Mouse (Mus musculus) brown adipose tissue, adult 24 weeks (tissue): ENCODE measurements around the gene Sit1. TPM values are rescaled to one million over a fixed set of nuclear protein-coding genes. Genes with fewer than 3 reads are reported as not detected.
"Not testable (repeated sequence)": the region's sequence is repeated elsewhere in the genome, so short reads cannot be mapped to it uniquely, and the experiment has no call there.

Source experiments
- H3K27ac ChIP-seq: fragments of 200-500 bp; replicated peaks from 2 replicates; pipeline ENCODE4 v1.5.1; 2012; ENCODE audit warnings: low read depth, mild to moderate bottlenecking, low read length
- H3K4me1 ChIP-seq: fragments of 200-500 bp; 2 replicates; pipeline ENCODE4 v1.6.1; 2012; ENCODE audit warnings: low read length, mixed read lengths; ENCODE audit not compliant: control insufficient read depth, insufficient read depth, insufficient read length
- H3K4me3 ChIP-seq: fragments of 200-500 bp; 2 replicates; pipeline ENCODE4 v1.5.1; 2012; ENCODE audit warnings: low read depth, mild to moderate bottlenecking, low read length, moderate library complexity; ENCODE audit not compliant: insufficient read depth
- polyA plus RNA-seq: library from polyadenylated mRNA; stranded (reverse); fragments of >200 nt; gene quantifications from 2 replicates; pipeline ENCODE4 v1.2.4, GENCODE M21; 2012; ENCODE audit not compliant: missing spikeins, insufficient read depth, insufficient read length

The Sit1 gene
- polyA plus RNA-seq, 1 experiment: not detected

DNA sequence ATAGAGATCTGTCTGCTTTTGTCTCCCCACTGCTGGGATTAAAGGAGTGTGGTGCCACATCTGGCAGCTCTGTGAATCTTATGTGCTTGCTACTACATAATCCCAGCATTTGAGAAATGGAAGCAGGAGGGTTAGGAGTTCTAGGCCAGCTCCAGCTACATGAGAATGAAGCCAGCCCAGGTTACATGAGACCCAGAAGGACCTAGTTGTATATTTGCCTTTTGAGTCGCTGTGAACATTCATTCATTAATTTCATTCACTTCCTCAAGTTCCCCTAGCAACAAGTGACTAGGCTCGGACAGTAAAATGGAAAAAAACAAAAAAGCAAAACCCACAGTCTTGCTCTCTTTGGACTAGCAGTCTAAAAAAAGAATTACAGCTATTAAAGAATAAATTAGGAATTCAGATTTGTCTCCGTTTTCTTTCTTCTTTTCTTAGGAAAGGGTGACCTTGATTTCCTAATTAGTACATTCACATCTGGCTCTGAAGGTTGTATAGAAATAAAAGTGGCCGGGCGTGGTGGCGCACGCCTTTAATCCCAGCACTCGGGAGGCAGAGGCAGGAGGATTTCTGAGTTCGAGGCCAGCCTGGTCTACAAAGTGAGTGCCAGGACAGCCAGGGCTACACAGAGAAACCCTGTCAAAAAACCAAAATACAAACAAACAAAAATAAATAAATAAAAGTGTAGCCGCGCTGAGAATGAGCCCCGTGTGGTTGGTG lies 8.7 kb upstream of the Sit1 start:
- Histone ChIP-seq H3K4me3 (peak overlapping the region; percentile 25), H3K4me1 (no peaks in the 10 kb centered on the region), H3K27ac (no peak overlapping the region)

DNA sequence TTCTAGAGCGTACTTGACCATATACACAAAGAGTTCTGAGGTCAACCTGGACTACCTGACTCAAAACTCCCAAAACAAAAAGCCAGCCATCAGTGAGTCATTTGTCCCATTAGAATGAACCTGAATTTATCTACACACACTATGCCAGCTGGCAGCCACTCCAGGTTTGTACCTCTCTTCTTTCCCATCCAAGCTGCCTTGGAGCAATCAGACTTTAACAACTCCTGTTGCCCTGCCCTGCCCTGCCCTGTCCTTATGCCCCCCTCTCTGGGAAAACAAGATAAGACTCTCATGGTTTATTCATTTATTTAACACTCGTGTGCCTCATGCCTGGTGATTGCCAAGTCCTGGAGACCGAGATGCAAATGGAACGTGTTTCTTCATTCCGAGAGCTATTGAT lies 7.3 kb upstream of the Sit1 start:
- Histone ChIP-seq H3K27ac (no peak overlapping the region), H3K4me3 (no peak overlapping the region), H3K4me1 (no peaks in the 10 kb centered on the region)

DNA sequence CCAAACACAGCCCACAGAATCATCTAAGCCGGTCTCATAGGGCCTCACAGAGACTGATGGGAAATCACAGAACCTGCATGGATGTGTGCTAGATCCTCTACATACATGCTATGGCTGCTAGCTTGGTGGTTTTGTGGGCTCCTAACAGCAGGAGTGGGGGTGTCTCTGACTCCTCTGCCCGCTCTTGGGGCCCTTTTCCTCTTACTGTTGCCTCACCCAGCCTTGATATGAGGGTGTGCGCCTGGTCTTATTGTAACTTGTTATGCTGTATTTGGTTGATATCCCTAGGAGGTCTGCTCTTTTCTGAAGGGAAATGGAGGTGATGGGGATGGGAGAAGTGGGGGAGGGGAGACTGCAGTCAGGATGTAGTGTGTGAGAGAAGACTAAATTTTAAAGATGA lies 6.1 kb upstream of the Sit1 start:
- Histone ChIP-seq H3K4me1 (no peaks in the 10 kb centered on the region), H3K4me3 (no peak overlapping the region), H3K27ac (no peak overlapping the region)

DNA sequence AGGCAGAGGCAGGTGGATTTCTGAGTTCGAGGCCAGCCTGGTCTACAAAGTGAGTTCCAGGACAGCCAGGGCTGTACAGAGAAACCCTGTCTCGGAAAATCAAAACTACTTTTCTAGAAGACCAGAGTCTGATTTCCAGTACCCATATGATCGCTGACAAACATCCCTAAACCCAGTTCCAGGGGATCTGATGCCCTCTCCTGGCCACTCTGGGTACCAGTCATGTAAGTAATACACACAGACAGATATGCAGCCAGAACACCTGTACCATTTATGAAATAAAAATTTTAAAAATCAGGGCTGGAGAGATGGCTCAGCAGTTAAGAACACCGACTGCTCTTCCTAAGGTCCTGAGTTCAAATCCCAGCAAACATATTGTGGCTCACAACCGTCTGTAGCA lies 2.1 kb upstream of the Sit1 start:
- H3K4me3 ChIP-seq, H3K4me1 ChIP-seq, H3K27ac ChIP-seq: not testable (repeated sequence)

DNA sequence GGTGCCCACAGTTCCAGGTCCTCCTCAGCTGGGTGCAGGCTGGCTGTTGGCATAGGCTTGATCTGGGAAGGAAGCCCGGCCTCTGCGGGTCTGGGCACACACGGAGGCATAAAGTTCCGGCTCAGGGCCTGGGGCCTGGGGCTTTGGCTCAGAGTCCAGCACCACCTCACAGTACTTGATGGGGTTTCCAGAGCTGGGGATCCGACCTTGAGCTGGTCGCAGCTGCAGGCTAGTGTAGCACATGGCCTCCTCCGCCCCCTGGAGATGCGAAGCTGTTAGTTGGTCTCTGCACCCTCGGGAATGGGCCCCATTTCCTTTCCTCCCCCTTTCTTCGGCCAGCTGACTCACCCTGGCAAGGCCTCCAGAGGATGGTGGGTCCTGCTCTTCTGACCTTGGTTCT lies 943 bp downstream of the Sit1 start:
- Histone ChIP-seq H3K4me3 (no peak overlapping the region), H3K4me1 (no peaks in the 10 kb centered on the region), H3K27ac (no peak overlapping the region)

DNA sequence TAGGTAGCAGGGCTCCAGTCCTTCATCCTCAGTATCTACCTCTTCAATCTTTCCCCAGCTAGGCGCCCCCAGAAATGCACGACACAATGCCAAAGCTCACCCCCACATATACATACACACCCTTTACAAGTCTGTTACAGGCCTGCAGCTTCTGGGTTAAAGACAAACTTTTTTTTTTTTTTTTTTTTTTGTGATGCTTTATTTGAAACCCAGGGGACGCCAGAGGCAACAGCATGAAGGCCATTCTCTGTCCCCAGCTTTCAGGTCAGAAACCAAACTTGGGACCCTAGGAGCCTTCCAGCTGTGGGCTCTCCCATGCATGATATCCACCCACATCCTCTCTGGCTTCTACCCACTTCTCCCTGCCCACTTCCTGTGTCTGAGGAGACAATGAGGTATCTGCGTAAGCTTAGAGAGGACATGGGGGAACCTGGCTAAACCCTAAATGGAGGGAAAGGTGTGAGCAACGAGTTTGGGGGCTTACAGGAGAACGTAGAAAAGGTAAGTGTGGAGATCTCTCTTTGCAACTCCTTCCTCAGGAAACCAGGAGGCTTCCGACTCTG lies 1.6 kb downstream of the Sit1 start:
- H3K4me3 ChIP-seq: no peak overlapping the region
- H3K4me1 ChIP-seq: no peaks in the 10 kb centered on the region
- H3K27ac ChIP-seq: no peak overlapping the region

DNA sequence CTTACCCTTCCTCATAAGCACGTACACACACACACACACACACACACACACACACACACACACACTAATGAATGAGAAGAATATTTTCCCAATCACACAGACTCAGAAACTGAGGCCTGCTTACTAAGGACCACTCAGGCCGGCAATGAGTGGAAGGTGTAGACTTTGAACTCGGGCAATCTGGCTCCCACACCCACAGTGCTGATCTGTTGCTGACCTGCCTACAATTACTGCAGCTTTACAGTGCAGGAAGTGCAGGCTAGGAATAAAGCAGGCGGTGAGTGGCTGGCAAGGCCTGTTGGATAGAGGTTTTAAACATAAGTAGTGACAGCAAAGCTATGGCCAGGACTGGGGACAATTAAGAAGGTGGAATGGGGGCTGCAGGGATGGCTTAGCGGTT lies 2.5 kb downstream of the Sit1 start:
- no peaks in the 10 kb centered on the region for H3K4me1 ChIP-seq
- no peak overlapping the region for H3K4me3 ChIP-seq
- no peak overlapping the region for H3K27ac ChIP-seq

DNA sequence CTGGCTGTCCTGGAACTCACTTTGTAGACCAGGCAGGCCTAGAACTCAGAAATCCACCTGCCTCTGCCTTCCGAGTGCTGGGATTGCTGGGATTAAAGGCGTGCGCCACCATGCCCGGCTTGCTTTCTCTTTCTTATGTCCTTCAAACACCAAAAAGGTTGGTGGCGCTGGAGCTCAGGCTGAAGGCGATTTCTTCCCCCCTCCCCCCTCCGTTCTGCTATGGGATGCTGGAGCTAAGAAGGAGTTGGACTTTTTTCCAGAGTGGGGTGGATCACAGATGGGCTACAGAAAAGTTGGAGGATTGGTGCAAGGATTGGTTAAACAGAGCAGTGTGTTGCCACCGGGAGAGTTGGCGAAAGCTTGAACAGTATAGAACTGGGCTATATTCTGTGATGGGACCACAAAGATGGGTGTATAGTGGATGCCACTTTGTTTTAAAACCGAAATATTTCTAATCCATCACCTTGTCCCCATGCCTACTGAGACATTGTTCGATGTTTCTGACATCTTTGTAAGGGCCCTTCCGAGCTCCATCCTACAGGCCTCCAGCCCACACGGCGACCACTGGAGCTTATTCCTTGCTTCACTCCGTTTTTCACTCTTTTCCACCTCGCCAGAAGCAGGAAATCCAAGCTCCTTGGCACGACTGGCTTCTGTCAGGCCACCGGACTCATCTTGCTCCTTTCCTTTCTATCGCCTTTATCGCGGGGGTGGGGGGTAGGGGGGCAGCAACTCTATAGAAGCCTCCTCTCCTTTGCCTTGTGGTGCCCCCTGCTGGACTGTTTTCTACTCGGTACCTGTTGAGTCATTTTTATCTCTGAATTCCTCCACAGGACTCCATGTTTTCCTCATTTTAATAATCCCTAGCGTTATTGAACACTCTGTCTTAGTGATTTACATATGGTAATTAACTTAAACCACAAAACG lies 4.4 kb downstream of the Sit1 start:
- no peaks in the 10 kb centered on the region for H3K4me1 ChIP-seq
- H3K4me3 ChIP-seq: peak overlapping the region; percentile 34; the same call in 1 of the 2 replicates
- no peak overlapping the region for H3K27ac ChIP-seq

DNA sequence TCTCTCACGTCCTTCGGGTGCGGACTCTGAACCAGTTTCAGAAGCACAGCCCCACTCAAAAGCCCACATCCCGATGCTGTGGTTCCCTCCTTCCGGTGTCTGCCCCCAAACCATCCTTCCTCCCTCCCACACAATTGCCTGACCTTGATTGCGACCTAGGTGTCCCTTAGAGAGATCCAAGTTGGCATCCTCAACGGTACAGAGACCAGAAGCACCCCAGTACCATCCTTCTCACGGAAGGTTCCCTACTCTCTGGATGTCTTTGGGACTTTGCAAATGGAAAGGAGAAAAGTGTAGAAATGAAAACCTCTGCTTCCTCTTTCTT lies 5.0 kb downstream of the Sit1 start:
- Histone ChIP-seq H3K27ac (peak overlapping the region; percentile 64), H3K4me1 (no peaks in the 10 kb centered on the region), H3K4me3 (peak overlapping the region; percentile 49)

DNA sequence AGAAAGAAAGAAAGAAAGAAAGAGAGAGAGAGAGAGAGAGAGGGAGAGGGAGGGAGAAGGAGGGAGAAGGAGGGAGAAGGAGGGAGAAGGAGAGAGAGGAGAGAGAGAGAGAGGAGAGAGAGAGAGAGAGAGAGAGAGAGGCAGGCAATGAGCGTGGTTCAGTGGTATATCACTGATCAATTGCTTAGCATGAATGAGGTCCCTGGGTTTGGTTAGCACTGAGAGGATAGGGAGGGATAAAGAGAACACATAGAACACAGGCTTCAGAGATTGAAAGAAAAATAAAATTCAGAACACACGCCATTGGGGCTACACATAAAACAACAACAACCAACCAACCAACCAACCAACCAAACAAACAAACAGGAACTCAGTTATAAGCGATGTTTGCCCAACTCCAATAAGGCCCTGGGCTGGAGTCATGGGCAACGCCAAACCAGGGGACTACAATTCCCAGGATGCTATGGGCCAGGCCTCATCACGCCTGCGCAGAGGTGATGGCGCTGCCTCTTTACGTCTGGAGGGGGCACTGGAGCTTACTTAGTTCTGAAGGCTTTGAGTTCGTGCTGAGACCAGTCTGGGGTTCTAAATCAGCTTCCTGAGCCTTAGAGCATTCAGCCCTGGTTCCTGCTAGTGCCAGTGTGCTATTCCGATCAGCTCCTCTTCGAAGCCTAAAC lies 5.5 kb downstream of the Sit1 start:
- peak overlapping the region; percentile 64 for H3K27ac ChIP-seq

DNA sequence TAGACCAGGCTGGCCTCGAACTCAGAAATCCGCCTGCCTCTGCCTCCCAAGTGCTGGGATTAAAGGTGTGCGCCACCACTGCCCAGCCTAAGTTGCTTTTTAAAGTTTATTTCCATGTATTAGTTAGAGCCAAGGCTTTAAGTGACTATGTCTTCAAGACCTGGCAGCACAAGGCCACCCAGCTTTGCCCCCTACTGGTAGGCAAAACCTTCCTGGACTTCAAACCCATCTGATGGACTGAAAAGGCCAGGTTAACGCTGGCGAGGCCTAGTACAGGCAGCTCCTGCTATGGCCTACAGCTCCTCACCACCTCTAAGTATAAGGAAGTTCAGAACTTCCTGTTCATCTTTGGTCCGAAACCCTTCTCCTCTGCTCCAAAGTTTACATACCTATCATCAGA lies 6.9 kb downstream of the Sit1 start:
- Histone ChIP-seq H3K27ac (no peak overlapping the region), H3K4me1 (no peaks in the 10 kb centered on the region), H3K4me3 (no peak overlapping the region)

More for the DNA sequence above, 5.5 kb downstream of the Sit1 start:
- no peaks in the 10 kb centered on the region for H3K4me1 ChIP-seq
- peak overlapping the region; percentile 49 for H3K4me3 ChIP-seq

DNA sequence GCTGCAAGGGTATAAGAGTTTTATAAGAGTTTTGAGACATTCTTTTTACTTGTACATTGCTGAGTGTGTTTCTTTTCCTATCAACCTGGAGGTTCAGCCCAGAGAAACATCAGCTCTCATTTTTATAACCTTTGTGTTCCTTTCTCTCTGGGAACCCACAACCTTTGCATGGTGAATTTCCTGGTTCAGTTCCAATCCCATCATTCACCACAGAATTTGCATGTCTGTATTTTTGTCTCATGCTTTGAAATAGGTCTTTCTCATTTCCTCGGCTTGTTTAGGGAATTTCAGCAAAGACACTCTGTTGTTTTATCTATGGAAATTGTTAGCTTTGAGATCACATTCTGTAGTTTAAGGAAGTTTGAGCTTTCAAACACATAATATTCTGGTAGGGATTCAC lies 9.9 kb downstream of the Sit1 start:
- Histone ChIP-seq H3K27ac (no peak overlapping the region), H3K4me3 (no peak overlapping the region), H3K4me1 (no peaks in the 10 kb centered on the region)

DNA sequence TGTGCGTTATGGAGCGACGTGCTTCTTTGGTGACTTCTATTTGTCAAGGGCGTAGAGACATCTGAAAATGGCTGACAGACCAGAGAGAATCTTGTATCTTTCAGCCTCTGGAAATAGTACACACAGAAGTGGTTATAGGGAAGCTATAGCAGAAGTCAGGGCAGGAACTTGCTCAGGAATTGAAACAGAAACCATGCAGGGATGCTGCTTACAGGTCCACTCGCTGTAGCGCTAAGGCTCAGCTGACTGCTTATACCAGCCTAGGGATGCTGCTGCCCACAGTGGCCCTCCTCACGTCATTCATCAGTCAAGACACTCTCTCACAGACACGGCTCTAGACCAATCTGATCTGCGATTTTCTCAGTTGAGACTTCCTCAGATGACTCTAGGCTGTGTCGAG lies 13.2 kb downstream of the Sit1 start:
- no peaks in the 10 kb centered on the region for H3K4me1 ChIP-seq
- H3K4me3 ChIP-seq: no peak overlapping the region
- H3K27ac ChIP-seq: no peak overlapping the region

DNA sequence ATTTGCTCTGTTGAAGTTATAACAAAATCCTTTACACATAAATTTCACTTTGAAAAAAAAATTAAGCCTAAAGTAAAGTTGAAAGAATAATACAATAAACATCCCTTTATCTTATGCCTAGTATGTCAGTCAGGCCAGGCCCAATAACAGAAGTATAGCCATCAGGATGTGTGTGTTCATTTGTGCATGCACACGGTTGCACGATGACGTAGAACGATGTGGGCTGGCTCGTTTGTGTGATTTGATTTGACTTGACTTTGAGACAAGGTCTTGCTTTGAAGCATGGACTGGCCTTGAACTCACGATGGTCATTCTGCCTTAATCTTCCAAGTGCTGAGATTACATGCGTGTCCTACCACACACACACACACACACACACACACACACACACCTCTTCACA lies 16.7 kb downstream of the Sit1 start:
- Histone ChIP-seq H3K4me3 (no peak overlapping the region), H3K27ac (no peak overlapping the region), H3K4me1 (no peaks in the 10 kb centered on the region)

DNA sequence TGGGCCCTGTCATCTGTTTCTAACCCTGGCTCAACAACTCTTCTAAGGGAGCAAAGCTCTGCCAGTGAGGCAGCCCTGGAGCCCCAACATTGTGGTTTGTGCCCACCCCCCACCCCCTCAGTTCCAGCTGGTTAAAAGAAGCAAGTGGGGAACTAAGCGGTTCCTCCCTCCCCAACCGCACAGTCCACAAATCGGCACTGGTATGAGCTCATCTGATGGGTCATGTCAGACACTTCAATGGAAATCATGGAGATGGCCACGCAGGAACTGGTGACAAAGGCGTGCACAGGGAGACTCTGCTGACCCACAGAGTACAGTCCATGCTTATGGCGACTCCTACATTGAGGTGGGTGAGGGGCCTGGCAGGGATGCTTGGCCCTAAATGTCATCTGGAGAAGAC lies 17.6 kb downstream of the Sit1 start:
- H3K4me1 ChIP-seq: no peaks in the 10 kb centered on the region
- H3K27ac ChIP-seq: peak overlapping the region; percentile 74
- no peak overlapping the region for H3K4me3 ChIP-seq
